In genomic region chr6:6818036-6818788, GRCm38 (mm10) we compare ENCODE assay signal across 24 mouse cellular contexts. TPM values are rescaled to one million over a fixed set of nuclear protein-coding genes. Genes with fewer than 3 reads are reported as not detected.
DNase-seq lines count a peak whose midpoint lies in the region; ATAC-seq lines count a peak whose summit lies in the region.
"Had no signal": no experiment of that assay in that cellular context is flagged by ENCODE, and none has a peak within 500 bp of the region (broad histone marks: within the 10 kb centered on the region; RNA-seq: fewer than 3 reads in every experiment).

No protein-coding gene starts in this region.

- H3K9ac ChIP-seq in embryonic facial prominence, embryonic 14.5 days (ENCODE audit: low read depth, low read length) = no peak overlapping the region
- no peak overlapping the region for H3K9ac ChIP-seq in neural tube, embryonic 12.5 days
- H3K9ac ChIP-seq: embryonic facial prominence, embryonic 13.5 days; limb, embryonic 12.5 days; liver, embryonic 15.5 days; stomach, embryonic 15.5 days had no signal

- no peak overlapping the region for H3K4me3 ChIP-seq in embryonic facial prominence, embryonic 14.5 days (ENCODE audit: low read depth, low read length)
- no peak overlapping the region for H3K4me3 ChIP-seq in embryonic facial prominence, embryonic 10.5 days
- no peak overlapping the region for H3K4me3 ChIP-seq in neural tube, embryonic 12.5 days
- no peak overlapping the region for H3K4me3 ChIP-seq in limb, embryonic 10.5 days
- H3K4me3 ChIP-seq: embryonic facial prominence, embryonic 13.5 days; forebrain, embryonic 10.5 days; gastrocnemius, adult 2 months; left cerebral cortex, adult 2 months; limb, embryonic 12.5 days; liver, embryonic 15.5 days; megakaryocyte, embryonic 14.5 days; stomach, embryonic 15.5 days had no signal

- H3K27ac ChIP-seq in embryonic facial prominence, embryonic 14.5 days (replicated peaks; ENCODE audit: low read depth, low read length) = no peak overlapping the region
- H3K27ac ChIP-seq in embryonic facial prominence, embryonic 10.5 days (replicated peaks) = no peak overlapping the region
- no peak overlapping the region for H3K27ac ChIP-seq in neural tube, embryonic 12.5 days
- no peak overlapping the region for H3K27ac ChIP-seq in limb, embryonic 10.5 days
- H3K27ac ChIP-seq: embryonic facial prominence, embryonic 13.5 days; forebrain, embryonic 10.5 days; gastrocnemius, adult 2 months; kidney, postnatal 0 days; left cerebral cortex, adult 2 months; limb, embryonic 12.5 days; liver, embryonic 15.5 days; stomach, embryonic 15.5 days had no signal

- no peaks in the 10 kb centered on the region for H3K27me3 ChIP-seq in embryonic facial prominence, embryonic 14.5 days (replicated peaks; ENCODE audit: control insufficient read depth, insufficient read depth, low read length)
- H3K27me3 ChIP-seq in embryonic facial prominence, embryonic 10.5 days (replicated peaks; ENCODE audit: low read depth, poor library complexity, severe bottlenecking) = peaks cover 4% of the 10 kb centered on the region; the same call in 1 of the 2 replicates
- H3K27me3 ChIP-seq in neural tube, embryonic 12.5 days (replicated peaks) = no peaks in the 10 kb centered on the region
- 0 out of 2 replicates have a peak, but pooled peaks cover 5% of the 10 kb centered on the region for H3K27me3 ChIP-seq in limb, embryonic 10.5 days (ENCODE audit: low read depth, poor library complexity, severe bottlenecking)
- H3K27me3 ChIP-seq: liver, embryonic 15.5 days; megakaryocyte, embryonic 14.5 days; stomach, embryonic 15.5 days had no signal

- 56% methylated on average over 8 of the region's 9 CpGs for WGBS in embryonic facial prominence, embryonic 14.5 days
- WGBS in embryonic facial prominence, embryonic 10.5 days = 53% methylated on average over 9 of the region's 9 CpGs
- WGBS in neural tube, embryonic 12.5 days = 25% methylated on average over 8 of the region's 9 CpGs
- WGBS in limb, embryonic 10.5 days = 60% methylated on average over 9 of the region's 9 CpGs

- no peak overlapping the region for H3K4me2 ChIP-seq in embryonic facial prominence, embryonic 14.5 days (ENCODE audit: low read depth, low read length)
- no peak overlapping the region for H3K4me2 ChIP-seq in neural tube, embryonic 12.5 days (replicated peaks)
- H3K4me2 ChIP-seq: embryonic facial prominence, embryonic 13.5 days; limb, embryonic 12.5 days; liver, embryonic 15.5 days; stomach, embryonic 15.5 days had no signal

- H3K9me3 ChIP-seq in embryonic facial prominence, embryonic 14.5 days (ENCODE audit: control insufficient read depth, low read length) = no peaks in the 10 kb centered on the region
- no peaks in the 10 kb centered on the region for H3K9me3 ChIP-seq in embryonic facial prominence, embryonic 10.5 days
- no peaks in the 10 kb centered on the region for H3K9me3 ChIP-seq in neural tube, embryonic 12.5 days
- H3K9me3 ChIP-seq in limb, embryonic 10.5 days (replicated peaks) = no peaks in the 10 kb centered on the region
- H3K9me3 ChIP-seq: embryonic facial prominence, embryonic 13.5 days; limb, embryonic 12.5 days; liver, embryonic 15.5 days; megakaryocyte, embryonic 14.5 days; stomach, embryonic 15.5 days had no signal

- no peak for DNase-seq in embryonic facial prominence, embryonic 14.5 days (ENCODE audit: low spot score)
- DNase-seq in embryonic facial prominence, embryonic 10.5 days (ENCODE audit: low spot score) = no peak
- DNase-seq in 3134 (ENCODE audit: extremely low read depth, insufficient read length, low spot score) = peak; percentile 36
- DNase-seq in adrenal gland, postnatal 25 days = peak; percentile 7
- no peak for DNase-seq in limb, embryonic 10.5 days (ENCODE audit: low spot score)
- DNase-seq in spleen, adult 18-20 months = no peak
- no peak for DNase-seq in thymus, postnatal 14 days
- DNase-seq: cerebellum, postnatal 25 days; gastrocnemius, adult 2 months; heart, postnatal 10 days; lung, postnatal 10 days had no signal

- H3K4me1 ChIP-seq in embryonic facial prominence, embryonic 14.5 days (ENCODE audit: control insufficient read depth, insufficient read depth, low read length) = no peaks in the 10 kb centered on the region
- peaks cover 7% of the 10 kb centered on the region; the same call in 1 of the 2 replicates for H3K4me1 ChIP-seq in embryonic facial prominence, embryonic 10.5 days
- H3K4me1 ChIP-seq in neural tube, embryonic 12.5 days = peaks cover 10% of the 10 kb centered on the region
- peaks cover 6% of the 10 kb centered on the region; the same call in 1 of the 2 replicates for H3K4me1 ChIP-seq in limb, embryonic 10.5 days
- H3K4me1 ChIP-seq: embryonic facial prominence, embryonic 13.5 days; liver, embryonic 15.5 days; megakaryocyte, embryonic 14.5 days; stomach, embryonic 15.5 days had no signal

- peak; percentile 75; the same call in 1 of the 2 replicates for ATAC-seq in embryonic facial prominence, embryonic 14.5 days (ENCODE audit: low read depth)
- ATAC-seq in neural tube, embryonic 12.5 days (ENCODE audit: low FRiP score, low read depth) = peak; percentile 45; the same call in 1 of the 2 replicates
- ATAC-seq: intestine, postnatal 0 days had no signal

- no peaks in the 10 kb centered on the region for H3K36me3 ChIP-seq in embryonic facial prominence, embryonic 14.5 days (ENCODE audit: control insufficient read depth, insufficient read depth, low read length)
- no peaks in the 10 kb centered on the region for H3K36me3 ChIP-seq in embryonic facial prominence, embryonic 10.5 days (replicated peaks)
- no peaks in the 10 kb centered on the region for H3K36me3 ChIP-seq in neural tube, embryonic 12.5 days
- H3K36me3 ChIP-seq in limb, embryonic 10.5 days = no peaks in the 10 kb centered on the region
- H3K36me3 ChIP-seq: embryonic facial prominence, embryonic 13.5 days; forebrain, embryonic 10.5 days; limb, embryonic 12.5 days; liver, embryonic 15.5 days; stomach, embryonic 15.5 days had no signal

RNA-seq across cellular contexts. Expression of gene Dlx6, which starts 44.9 kb away (rescaled TPM):
- polyA plus RNA-seq in embryonic facial prominence, embryonic 14.5 days (2014; fragmentation: Nextera tagmentation; extraction: Ambion mirVana) = 2.8 and 3.7 TPM in 2 replicates
- 4.9 and 5.9 TPM in 2 replicates for polyA plus RNA-seq in embryonic facial prominence, embryonic 10.5 days (2016; fragmentation: Nextera tagmentation; extraction: Ambion mirVana)
- 0.33 TPM in 1 of 2 replicates, not detected in the other for total RNA-seq in adrenal gland, postnatal 25 days (2021)
- polyA plus RNA-seq in neural tube, embryonic 12.5 days (2016; fragmentation: Nextera tagmentation; extraction: Ambion mirVana) = not detected in 2 replicates
- 0.41 and 0.60 TPM in 2 replicates for polyA plus RNA-seq in limb, embryonic 10.5 days (2016; fragmentation: Nextera tagmentation; extraction: Ambion mirVana)
- total RNA-seq: adrenal gland, adult 18-20 months; gastrocnemius, adult 2 months; heart, adult 8-10 months had no signal
- polyA plus RNA-seq: intestine, postnatal 0 days; kidney, postnatal 0 days; liver, embryonic 15.5 days; small intestine, adult 2 months had no signal

Comparison
In these comparisons a context has a peak if more than half of its experiments do, and no peak if none do; other contexts are left out.
1. DNase-seq: peak in 3134 (single experiment) and adrenal gland, postnatal 25 days (single experiment); none in embryonic facial prominence, embryonic 14.5 days (single experiment), embryonic facial prominence, embryonic 10.5 days (single experiment), limb, embryonic 10.5 days (single experiment), spleen, adult 18-20 months (0 of 2) and thymus, postnatal 14 days (single experiment).